Mouse (Mus musculus) small intestine, adult 2 months (tissue): ENCODE results near the gene Nf1. TPM values are rescaled to one million over a fixed set of nuclear protein-coding genes. Genes with fewer than 3 reads are reported as not detected.
"Not testable (repeated sequence)": the region's sequence is repeated elsewhere in the genome, so short reads cannot be mapped to it uniquely, and the experiment has no call there.

Experiments used
- H3K27ac ChIP-seq: fragments of 200-500 bp; 2 replicates; pipeline ENCODE4 v1.5.1; 2012; ENCODE audit warnings: low read depth, low read length, control low read depth, inconsistent platforms; ENCODE audit not compliant: insufficient read depth
- H3K27me3 ChIP-seq: fragments of 200-500 bp; 2 replicates; pipeline ENCODE4 v1.6.1; 2012; ENCODE audit warnings: mild to moderate bottlenecking, moderate library complexity, low read length, inconsistent platforms; ENCODE audit not compliant: control insufficient read depth, insufficient read depth
- H3K36me3 ChIP-seq: fragments of 200-500 bp; 2 replicates; pipeline ENCODE4 v1.6.1; 2012; ENCODE audit warnings: mild to moderate bottlenecking, low read length, control low read depth, inconsistent platforms; ENCODE audit not compliant: control insufficient read depth, insufficient read depth
- H3K4me1 ChIP-seq: fragments of 200-500 bp; 2 replicates; pipeline ENCODE4 v1.6.1; 2012; ENCODE audit warnings: low read length, inconsistent platforms, mixed read lengths; ENCODE audit not compliant: control insufficient read depth, insufficient read depth, insufficient read length
- H3K4me3 ChIP-seq: fragments of 200-500 bp; 2 replicates; pipeline ENCODE4 v1.5.1; 2012; ENCODE audit warnings: low read depth, mild to moderate bottlenecking, control low read depth, inconsistent platforms, low read length, moderate library complexity
- CTCF ChIP-seq: fragments of 200-500 bp; IDR thresholded peaks from 2 replicates; pipeline ENCODE4 v1.5.1; 2012; ENCODE audit warnings: low read depth, mild to moderate bottlenecking, control low read depth, inconsistent platforms, low read length, moderate library complexity, mixed read lengths; ENCODE audit not compliant: insufficient replicate concordance, insufficient read length; ENCODE audit errors: extremely low read depth
- POLR2A ChIP-seq: fragments of 200-500 bp; IDR thresholded peaks from 2 replicates; pipeline ENCODE4 v1.6.1; 2012; ENCODE audit warnings: low read depth, mild to moderate bottlenecking, control low read depth, inconsistent platforms, low read length, moderate library complexity
- WGBS: fragments of 180-500 bp; shearing (Covaris S2); methylation state at CpG from one replicate; pipeline ENCODE4 v1.1.7; 2018; 5-methylcytosine and 5-hydroxymethylcytosine counted together
- polyA plus RNA-seq: library from polyadenylated mRNA; depleted of rRNA; stranded (reverse); fragments of >200 nt; gene quantifications from 2 replicates; pipeline ENCODE4 v1.2.3, GENCODE M21; 2012

Nf1 gene
- polyA plus RNA-seq, 1 experiment: 7.0 TPM

- no peak for TF ChIP-seq POLR2A
- peaks cover 18% of the 10 kb centered on the region; the same call in 1 of the 2 replicates for H3K4me1 ChIP-seq
- WGBS: 84% methylated on average over 5 of the region's 5 CpGs
- H3K27me3 ChIP-seq: no peaks in the 10 kb centered on the region
- 0 out of 2 replicates have a peak within 1 kb of the TSS, but pooled peaks have one; percentile 47 for H3K27ac ChIP-seq
- no peak within 1 kb of the TSS for H3K4me3 ChIP-seq
- H3K36me3 ChIP-seq: no peaks in the 10 kb centered on the region
Measured at GRCm38 (mm10) chr11:79296856-79297491, 42.5 kb upstream of the Nf1 start, which contains the start of gene Gm9964. Gene Gm9964, minus strand, starts transcription at chr11:79296906.

GRCm38 (mm10) chr11:79299719-79300431 lies 39.6 kb upstream of the Nf1 start:
- Histone ChIP-seq H3K4me1 (peaks cover 11% of the 10 kb centered on the region), H3K36me3 (no peaks in the 10 kb centered on the region), H3K27me3 (no peaks in the 10 kb centered on the region), H3K27ac (no peak overlapping the region), H3K4me3 (no peak overlapping the region)
- 78% methylated on average over 9 of the region's 9 CpGs for WGBS
- TF ChIP-seq CTCF: no peak
- TF ChIP-seq POLR2A: no peak

- no peak overlapping the region for H3K27ac ChIP-seq
- no peaks in the 10 kb centered on the region for H3K27me3 ChIP-seq
- H3K36me3 ChIP-seq: no peaks in the 10 kb centered on the region
- TF ChIP-seq POLR2A: no peak
- no peak for TF ChIP-seq CTCF
- peaks cover 14% of the 10 kb centered on the region for H3K4me1 ChIP-seq
- 32% methylated on average over 6 of the region's 6 CpGs for WGBS
- H3K4me3 ChIP-seq: no peak overlapping the region
Measured at GRCm38 (mm10) chr11:79303109-79303508, 36.4 kb upstream of the Nf1 start.

- H3K4me3 ChIP-seq, H3K27me3 ChIP-seq, H3K36me3 ChIP-seq: not testable (repeated sequence)
- WGBS: 58% methylated on average over 4 of the region's 4 CpGs
- Histone ChIP-seq H3K4me1 (peaks cover 14% of the 10 kb centered on the region), H3K27ac (0 out of 2 replicates have a peak overlapping the region, but pooled peaks have one; percentile 15)
Measured at GRCm38 (mm10) chr11:79304245-79304644, 35.2 kb upstream of the Nf1 start.

- no peak for TF ChIP-seq CTCF
- WGBS: 59% methylated on average over 9 of the region's 9 CpGs
- H3K27ac ChIP-seq: peak overlapping the region; percentile 25; the same call in 1 of the 2 replicates
- H3K36me3 ChIP-seq: no peaks in the 10 kb centered on the region
- H3K4me3 ChIP-seq: no peak overlapping the region
- H3K27me3 ChIP-seq: no peaks in the 10 kb centered on the region
- peaks cover 14% of the 10 kb centered on the region for H3K4me1 ChIP-seq
Measured at GRCm38 (mm10) chr11:79305697-79306340, 33.7 kb upstream of the Nf1 start.

- H3K27ac ChIP-seq: peak overlapping the region; percentile 25
Measured at GRCm38 (mm10) chr11:79306510-79306909, 33.0 kb upstream of the Nf1 start.

GRCm38 (mm10) chr11:79306996-79307395 lies 32.5 kb upstream of the Nf1 start:
- Histone ChIP-seq H3K36me3 (no peaks in the 10 kb centered on the region), H3K27ac (peak overlapping the region; percentile 25)
- WGBS: 51% methylated on average over 10 of the region's 10 CpGs

More at GRCm38 (mm10) chr11:79306510-79306909, 33.0 kb upstream of the Nf1 start:
- Histone ChIP-seq H3K4me1 (peaks cover 14% of the 10 kb centered on the region), H3K27me3 (no peaks in the 10 kb centered on the region), H3K36me3 (no peaks in the 10 kb centered on the region), H3K4me3 (no peak overlapping the region)
- no peak for TF ChIP-seq POLR2A
- TF ChIP-seq CTCF: no peak
- 59% methylated on average over 7 of the region's 7 CpGs for WGBS

More at GRCm38 (mm10) chr11:79306996-79307395, 32.5 kb upstream of the Nf1 start:
- TF ChIP-seq CTCF (no peak), POLR2A (no peak)
- Histone ChIP-seq H3K4me3 (no peak overlapping the region), H3K27me3 (no peaks in the 10 kb centered on the region), H3K4me1 (peaks cover 14% of the 10 kb centered on the region)
